Mouse (Mus musculus) retina, postnatal 7 days (tissue): Measurements from ENCODE around the gene Il10ra.

Experiments used
- DNase-seq: peaks from one replicate; pipeline ENCODE4 v3.0.0-alpha.2; 2012; ENCODE audit warnings: low read depth, low spot score

The Il10ra gene

GRCm38 (mm10) chr9:45268597-45269325, at the start of gene Il10ra:
Il10ra (minus strand) TSS chr9:45269149.
- DNase-seq, result peak; percentile 29

- DNase-seq, result no peak
Measured at GRCm38 (mm10) chr9:45317635-45318034, 48.7 kb upstream of the Il10ra start.

GRCm38 (mm10) chr9:45313913-45314312, 45.0 kb upstream of the Il10ra start:
- no peak for DNase-seq

GRCm38 (mm10) chr9:45311858-45312257, 42.9 kb upstream of the Il10ra start:
- no peak for DNase-seq

- DNase-seq, result no peak
Measured at GRCm38 (mm10) chr9:45308521-45308920, 39.6 kb upstream of the Il10ra start.

GRCm38 (mm10) chr9:45306746-45307410, 37.9 kb upstream of the Il10ra start:
- no peak for DNase-seq

- no peak for DNase-seq
Measured at GRCm38 (mm10) chr9:45301771-45302170, 32.8 kb upstream of the Il10ra start.

- peak; percentile 86 for DNase-seq
Measured at GRCm38 (mm10) chr9:45300422-45301104, 31.6 kb upstream of the Il10ra start.

GRCm38 (mm10) chr9:45299231-45300006, 30.5 kb upstream of the Il10ra start:
- peak; percentile 27 for DNase-seq

GRCm38 (mm10) chr9:45294210-45295011, 25.5 kb upstream of the Il10ra start:
- no peak for DNase-seq

- no peak for DNase-seq
Measured at GRCm38 (mm10) chr9:45291481-45292168, 22.7 kb upstream of the Il10ra start.

- DNase-seq, result no peak
Measured at GRCm38 (mm10) chr9:45282466-45282865, 13.5 kb upstream of the Il10ra start.

- no peak for DNase-seq
Measured at GRCm38 (mm10) chr9:45280891-45281290, 11.9 kb upstream of the Il10ra start.

- DNase-seq, result no peak
Measured at GRCm38 (mm10) chr9:45280059-45280458, 11.1 kb upstream of the Il10ra start.

GRCm38 (mm10) chr9:45274635-45275034, 5.7 kb upstream of the Il10ra start:
- no peak for DNase-seq

GRCm38 (mm10) chr9:45274218-45274617, 5.3 kb upstream of the Il10ra start:
- DNase-seq, result no peak

- no peak for DNase-seq
Measured at GRCm38 (mm10) chr9:45272213-45272612, 3.3 kb upstream of the Il10ra start.

GRCm38 (mm10) chr9:45268079-45268478, 870 bp downstream of the Il10ra start:
- DNase-seq, result no peak

GRCm38 (mm10) chr9:45267099-45267498, 1.9 kb downstream of the Il10ra start:
- no peak for DNase-seq

GRCm38 (mm10) chr9:45261872-45262271, 7.1 kb downstream of the Il10ra start:
- no peak for DNase-seq
